Mouse (Mus musculus): Measurements from ENCODE around the gene Tcte1. TPM values are rescaled to one million over a fixed set of nuclear protein-coding genes. Genes with fewer than 3 reads are reported as not detected.

Gene Tcte1
- polyA plus RNA-seq, 1 experiment from 2014 or later, result 0.61 TPM

DNA sequence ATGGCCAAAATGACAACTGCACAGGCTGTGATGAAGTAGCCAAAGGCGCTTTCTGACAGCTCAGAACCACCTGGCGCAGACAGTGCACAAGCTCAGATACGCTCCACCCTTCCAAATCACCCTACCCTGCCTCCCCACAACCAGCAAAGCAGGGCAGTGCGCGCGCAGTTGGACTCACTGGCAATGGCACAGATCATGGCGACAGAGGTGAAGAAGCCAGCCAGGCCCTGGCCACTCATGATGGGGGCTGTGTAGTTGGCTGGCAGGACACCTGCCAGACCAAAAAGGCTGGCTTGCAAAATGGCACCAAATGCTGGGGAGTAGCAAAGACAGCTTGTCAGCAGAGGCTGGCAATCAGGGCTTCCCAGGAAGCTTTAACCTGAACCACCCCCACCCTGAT lies 66.0 kb downstream of the Tcte1 start:
- peaks cover 3% of the 10 kb centered on the region; the same call in 1 of the 2 replicates for H3K27me3 ChIP-seq (ENCODE audit: control insufficient read depth, insufficient read depth, low read length)
- peaks cover 41% of the 10 kb centered on the region for H3K4me1 ChIP-seq (ENCODE audit: control insufficient read depth, insufficient read depth, low read length)
- H3K36me3 ChIP-seq (ENCODE audit: control insufficient read depth, insufficient read depth, low read length), result peaks cover 19% of the 10 kb centered on the region; the same call in 1 of the 2 replicates
- WGBS, result 95% methylated on average over 7 of the region's 7 CpGs
- ATAC-seq (ENCODE audit: low FRiP score, low TSS enrichment), result no peak
- no peak overlapping the region for H3K4me2 ChIP-seq (replicated peaks; ENCODE audit: low read depth, low read length)
- H3K4me3 ChIP-seq (ENCODE audit: low read length), result no peak overlapping the region
- H3K9me3 ChIP-seq (ENCODE audit: control insufficient read depth, low read length), result 0 out of 2 replicates have a peak, but pooled peaks cover 5% of the 10 kb centered on the region
- H3K9ac ChIP-seq (ENCODE audit: low read depth, low read length), result no peak overlapping the region
- H3K27ac ChIP-seq (ENCODE audit: low read depth, low read length), result no peak overlapping the region

DNA sequence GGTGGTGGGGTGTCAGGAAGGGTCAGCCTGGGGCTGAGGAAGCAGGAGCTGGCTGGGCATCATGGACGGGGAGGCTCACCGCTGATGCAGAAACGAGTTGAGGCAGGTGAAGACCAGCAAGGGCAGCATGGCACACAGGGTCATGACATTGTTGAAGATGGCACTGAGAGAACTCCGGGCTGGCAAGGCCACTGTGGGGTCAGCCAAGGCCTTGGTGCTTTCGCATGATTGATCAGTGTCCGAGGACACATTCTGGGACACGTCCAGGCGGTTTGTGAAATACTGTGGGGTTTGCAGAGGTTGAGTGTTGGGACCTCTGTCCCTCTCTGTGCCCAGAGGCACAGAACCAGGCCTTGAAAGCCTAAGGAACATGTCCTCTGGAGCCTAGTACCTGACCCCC lies 66.6 kb downstream of the Tcte1 start:
- Histone ChIP-seq H3K4me1 (ENCODE audit: control insufficient read depth, insufficient read depth, low read length) (peaks cover 40% of the 10 kb centered on the region), H3K27ac (ENCODE audit: low read depth, low read length) (no peak overlapping the region), H3K4me3 (ENCODE audit: low read length) (no peak overlapping the region)

DNA sequence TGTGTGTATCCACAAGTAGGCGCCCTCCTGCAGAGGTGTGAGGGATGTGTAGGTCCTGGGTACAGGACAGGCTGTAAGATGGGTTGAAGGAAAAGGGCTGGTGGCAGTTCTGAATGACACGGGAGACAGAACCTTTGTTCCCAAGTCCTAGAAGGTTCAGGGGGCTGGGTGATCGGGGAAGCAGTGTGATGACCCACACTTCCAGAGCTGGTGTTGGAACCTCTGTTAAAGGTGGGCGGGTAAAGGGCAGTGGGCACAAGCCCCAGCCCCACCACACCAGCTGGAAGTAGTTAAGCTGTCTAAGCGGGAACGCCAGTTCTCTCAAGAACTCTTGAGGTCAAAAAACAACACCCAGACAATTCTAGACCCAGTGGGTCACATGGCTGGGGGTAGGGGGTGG lies 67.2 kb downstream of the Tcte1 start:
- Histone ChIP-seq H3K4me3 (ENCODE audit: low read length) (no peak overlapping the region), H3K9ac (ENCODE audit: low read depth, low read length) (no peak overlapping the region), H3K36me3 (ENCODE audit: control insufficient read depth, insufficient read depth, low read length) (peaks cover 19% of the 10 kb centered on the region; the same call in 1 of the 2 replicates), H3K4me2 (replicated peaks; ENCODE audit: low read depth, low read length) (no peak overlapping the region), H3K27ac (ENCODE audit: low read depth, low read length) (no peak overlapping the region), H3K4me1 (ENCODE audit: control insufficient read depth, insufficient read depth, low read length) (peaks cover 42% of the 10 kb centered on the region), H3K9me3 (ENCODE audit: control insufficient read depth, low read length) (0 out of 2 replicates have a peak, but pooled peaks cover 5% of the 10 kb centered on the region), H3K27me3 (ENCODE audit: control insufficient read depth, insufficient read depth, low read length) (peaks cover 3% of the 10 kb centered on the region; the same call in 1 of the 2 replicates)
- WGBS, result 78% methylated on average over 6 of the region's 6 CpGs
- no peak for ATAC-seq (ENCODE audit: low FRiP score, low TSS enrichment)

More for the DNA sequence above, 66.6 kb downstream of the Tcte1 start:
- Histone ChIP-seq H3K27me3 (ENCODE audit: control insufficient read depth, insufficient read depth, low read length) (peaks cover 3% of the 10 kb centered on the region; the same call in 1 of the 2 replicates), H3K36me3 (ENCODE audit: control insufficient read depth, insufficient read depth, low read length) (peaks cover 19% of the 10 kb centered on the region; the same call in 1 of the 2 replicates), H3K9ac (ENCODE audit: low read depth, low read length) (no peak overlapping the region), H3K4me2 (replicated peaks; ENCODE audit: low read depth, low read length) (no peak overlapping the region), H3K9me3 (ENCODE audit: control insufficient read depth, low read length) (0 out of 2 replicates have a peak, but pooled peaks cover 5% of the 10 kb centered on the region)
- no peak for ATAC-seq (ENCODE audit: low FRiP score, low TSS enrichment)
- 91% methylated on average over 8 of the region's 8 CpGs for WGBS

DNA sequence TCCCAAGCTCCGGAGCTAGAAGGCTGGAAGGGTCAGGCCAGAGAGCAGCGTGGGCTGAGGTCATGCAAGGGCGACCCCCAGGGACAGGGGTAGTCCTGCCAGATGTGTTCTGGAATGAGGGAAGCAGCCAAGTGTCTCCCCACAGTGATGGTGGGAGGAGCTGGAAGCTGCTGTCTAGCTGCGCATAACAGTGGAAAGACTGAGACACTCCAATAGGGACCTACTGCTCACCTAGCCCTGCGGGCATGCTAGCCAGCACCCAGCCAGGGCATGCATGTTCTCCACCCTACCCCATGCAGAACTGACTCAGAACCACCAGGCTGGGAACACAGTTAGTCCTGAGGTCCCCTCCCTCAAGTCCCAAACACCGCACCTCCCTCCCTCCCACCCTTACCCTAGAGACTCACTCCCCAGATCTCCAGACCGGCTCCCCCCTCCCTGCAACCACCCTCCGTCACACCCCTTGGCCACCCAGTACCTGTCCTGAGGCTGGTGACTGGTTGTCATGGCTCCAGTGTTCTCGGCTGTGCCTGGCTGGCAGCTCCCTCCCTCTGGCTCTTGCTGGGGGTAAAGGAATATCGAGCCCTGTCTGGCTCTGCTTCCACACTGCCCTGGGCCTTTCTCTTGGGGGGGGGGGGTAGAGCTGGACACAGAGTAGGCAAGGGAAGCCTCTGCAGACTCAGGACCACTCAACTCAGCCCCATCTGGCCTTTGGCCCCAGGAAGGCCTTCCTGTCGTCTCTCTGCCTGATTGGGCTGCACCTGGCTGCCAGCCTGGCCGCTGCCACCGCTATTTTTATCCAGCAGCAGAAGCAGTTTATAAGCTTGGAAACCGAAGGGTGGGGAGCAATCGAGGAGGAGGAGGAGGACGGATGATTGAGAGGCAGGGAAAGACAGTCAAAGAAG lies 68.7 kb downstream of the Tcte1 start:
- ATAC-seq (ENCODE audit: low FRiP score, low TSS enrichment), result no peak
- H3K4me1 ChIP-seq (ENCODE audit: control insufficient read depth, insufficient read depth, low read length), result peaks cover 50% of the 10 kb centered on the region

More for the DNA sequence above, 68.7 kb downstream of the Tcte1 start:
- H3K4me3 ChIP-seq (ENCODE audit: low read length), result no peak overlapping the region; the same call in 1 of the 2 replicates
- H3K9ac ChIP-seq (ENCODE audit: low read depth, low read length), result peak overlapping the region; percentile 25; the same call in 1 of the 2 replicates
- peaks cover 12% of the 10 kb centered on the region; the same call in 1 of the 2 replicates for H3K36me3 ChIP-seq (ENCODE audit: control insufficient read depth, insufficient read depth, low read length)
- peak overlapping the region; percentile 9 for H3K4me2 ChIP-seq (replicated peaks; ENCODE audit: low read depth, low read length)
- H3K9me3 ChIP-seq (ENCODE audit: control insufficient read depth, low read length), result no peaks in the 10 kb centered on the region
- H3K27me3 ChIP-seq (ENCODE audit: control insufficient read depth, insufficient read depth, low read length), result peaks cover 3% of the 10 kb centered on the region; the same call in 1 of the 2 replicates
- no peak overlapping the region for H3K27ac ChIP-seq (ENCODE audit: low read depth, low read length)
- 46% methylated on average over 16 of the region's 16 CpGs for WGBS

Other genes starting within 250 kb of the Tcte1 start
- gene Cdc5l, start 89.7 kb upstream of the Tcte1 start, polyA plus RNA-seq (2014; fragmentation: Nextera tagmentation; extraction: Ambion mirVana), result 69.3 and 73.5 TPM in 2 replicates
- gene Spats1, start 48.0 kb upstream of the Tcte1 start, polyA plus RNA-seq (2014; fragmentation: Nextera tagmentation; extraction: Ambion mirVana), result 0.46 and 0.76 TPM in 2 replicates
- 11.8 and 18.5 TPM in 2 replicates for gene Aars2, start 16.6 kb upstream of the Tcte1 start, polyA plus RNA-seq (2014; fragmentation: Nextera tagmentation; extraction: Ambion mirVana)
- 1.7 and 2.0 TPM in 2 replicates for gene Tmem151b, start 26.2 kb downstream of the Tcte1 start, polyA plus RNA-seq (2014; fragmentation: Nextera tagmentation; extraction: Ambion mirVana)
- 3.5 and 4.8 TPM in 2 replicates for gene Nfkbie, start 32.3 kb downstream of the Tcte1 start, polyA plus RNA-seq (2014; fragmentation: Nextera tagmentation; extraction: Ambion mirVana)
- 122 and 140 TPM in 2 replicates for gene Slc35b2, start 40.4 kb downstream of the Tcte1 start, polyA plus RNA-seq (2014; fragmentation: Nextera tagmentation; extraction: Ambion mirVana)
- 1,653 and 1,961 TPM in 2 replicates for gene Hsp90ab1, start 49.8 kb downstream of the Tcte1 start, polyA plus RNA-seq (2014; fragmentation: Nextera tagmentation; extraction: Ambion mirVana)
- gene Slc29a1, start 76.2 kb downstream of the Tcte1 start, polyA plus RNA-seq (2014; fragmentation: Nextera tagmentation; extraction: Ambion mirVana), result 61.4 and 83.5 TPM in 2 replicates
- 4.2 and 5.1 TPM in 2 replicates for gene Mymx, start 78.7 kb downstream of the Tcte1 start, polyA plus RNA-seq (2014; fragmentation: Nextera tagmentation; extraction: Ambion mirVana)
- gene Capn11, start 135.9 kb downstream of the Tcte1 start, polyA plus RNA-seq (2014; fragmentation: Nextera tagmentation; extraction: Ambion mirVana), result 0.10 TPM in 1 of 2 replicates, not detected in the other
- 154 and 192 TPM in 2 replicates for gene Mrpl14, start 162.9 kb downstream of the Tcte1 start, polyA plus RNA-seq (2014; fragmentation: Nextera tagmentation; extraction: Ambion mirVana)
- gene Tmem63b, start 163.5 kb downstream of the Tcte1 start, polyA plus RNA-seq (2014; fragmentation: Nextera tagmentation; extraction: Ambion mirVana), result 23.1 and 28.0 TPM in 2 replicates
- 0.62 TPM in 1 of 2 replicates, not detected in the other for gene 1600014C23Rik, start 210.4 kb downstream of the Tcte1 start, polyA plus RNA-seq (2014; fragmentation: Nextera tagmentation; extraction: Ambion mirVana)

All from kidney, embryonic 14.5 days (tissue).